Mouse (Mus musculus) E14TG2a.4 (cell line): ENCODE results near the gene Gm20696.

Experiments used
- H3K27me3 ChIP-seq: 2 replicates; pipeline ENCODE4 v1.6.1; 2014; ENCODE audit warnings: low read length, control low read depth; ENCODE audit not compliant: insufficient read depth
- H3K36me3 ChIP-seq: 2 replicates; pipeline ENCODE4 v1.6.1; 2014; ENCODE audit warnings: low read length, control low read depth; ENCODE audit not compliant: insufficient read depth
- H3K4me1 ChIP-seq: replicated peaks from 2 replicates; pipeline ENCODE4 v1.6.1; 2014; ENCODE audit warnings: low read depth, low read length, control low read depth
- H3K4me3 ChIP-seq: replicated peaks from 2 replicates; pipeline ENCODE4 v1.5.1; 2014; ENCODE audit warnings: mild to moderate bottlenecking, low read length
- H3K9me3 ChIP-seq: 2 replicates; pipeline ENCODE4 v1.6.1; 2014; ENCODE audit warnings: low read length, control low read depth
- CTCF ChIP-seq: conservative IDR thresholded peaks from 2 replicates; pipeline ENCODE4 v1.5.1; 2014; ENCODE audit warnings: low read length
- NANOG ChIP-seq: IDR thresholded peaks from 2 replicates; pipeline ENCODE4 v1.6.1; 2014; ENCODE audit warnings: borderline replicate concordance, low read length, mixed read lengths
- POU5F1 ChIP-seq: IDR thresholded peaks from 2 replicates; pipeline ENCODE4 v1.6.1; 2014; ENCODE audit warnings: low read length, borderline replicate concordance

Gm20696 gene

DNA sequence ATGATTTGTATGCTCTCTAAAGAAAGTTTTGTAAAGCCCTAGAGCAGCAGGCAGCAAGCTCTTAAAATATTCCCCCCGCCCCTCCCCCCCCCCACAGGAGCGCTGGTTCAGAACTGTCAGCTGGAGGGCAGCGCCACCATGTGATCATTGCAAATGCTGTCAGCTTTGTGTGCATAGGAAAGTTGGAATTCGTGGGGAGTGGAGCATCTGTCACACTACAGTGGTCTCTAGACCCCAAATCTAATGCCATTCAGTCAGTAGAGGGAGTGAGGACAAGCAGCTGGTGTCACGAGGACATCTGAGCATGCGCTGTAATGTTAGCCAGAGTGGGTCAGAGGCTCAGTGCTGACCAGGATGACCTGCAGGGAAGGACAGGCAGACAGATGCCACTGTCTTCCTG, 43.0 kb downstream of the Gm20696 start:
- TF ChIP-seq POU5F1 (no peak), NANOG (no peak), CTCF (no peak)
- H3K27me3 ChIP-seq: no peaks in the 10 kb centered on the region

DNA sequence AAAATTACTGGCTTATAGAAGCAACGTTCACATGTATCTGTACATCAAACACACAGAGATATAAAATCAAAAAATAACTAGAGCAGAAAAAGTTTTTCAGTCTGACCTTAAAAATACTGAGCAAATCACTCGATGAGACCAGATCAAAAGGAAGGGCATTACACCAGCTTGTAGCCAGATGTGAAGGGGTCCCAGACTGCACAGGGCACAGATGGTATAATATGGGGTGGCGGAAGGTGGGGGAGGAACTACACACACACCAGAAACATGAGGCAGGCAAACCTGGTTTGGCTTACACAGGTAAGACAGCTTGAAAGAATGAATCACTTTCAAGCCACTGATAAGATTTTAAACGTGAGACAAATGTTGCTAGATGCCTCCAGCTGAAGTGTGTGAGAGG, 45.4 kb downstream of the Gm20696 start:
- H3K27me3 ChIP-seq: no peaks in the 10 kb centered on the region
- TF ChIP-seq POU5F1: no peak
- H3K4me3 ChIP-seq: no peak overlapping the region
- H3K9me3 ChIP-seq: no peaks in the 10 kb centered on the region
- H3K4me1 ChIP-seq: peaks cover 47% of the 10 kb centered on the region
- H3K36me3 ChIP-seq: no peaks in the 10 kb centered on the region

More for the DNA sequence above, 43.0 kb downstream of the Gm20696 start:
- H3K4me1 ChIP-seq: peaks cover 26% of the 10 kb centered on the region
- H3K36me3 ChIP-seq: no peaks in the 10 kb centered on the region
- H3K4me3 ChIP-seq: no peak overlapping the region
- H3K9me3 ChIP-seq: no peaks in the 10 kb centered on the region

DNA sequence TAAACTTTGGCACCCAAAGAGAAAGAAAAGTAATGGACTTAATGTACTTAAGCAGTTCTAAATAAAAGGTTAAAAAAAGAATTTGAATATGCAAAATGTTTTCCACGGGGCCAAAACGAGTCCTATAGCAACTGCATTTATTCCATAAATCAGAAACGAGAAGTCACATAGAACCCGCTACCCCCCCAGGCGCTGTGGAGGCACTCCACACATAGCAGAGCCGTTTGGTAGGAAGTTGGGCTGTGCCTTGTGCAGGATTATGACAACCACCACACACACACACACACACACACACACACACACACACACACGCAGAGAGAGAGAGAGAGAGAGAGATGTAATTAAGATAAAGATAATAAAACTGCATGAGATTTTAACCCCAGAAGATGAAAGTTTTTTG, 46.1 kb downstream of the Gm20696 start:
- Histone ChIP-seq H3K4me3 (no peak overlapping the region), H3K36me3 (no peaks in the 10 kb centered on the region), H3K9me3 (no peaks in the 10 kb centered on the region), H3K27me3 (no peaks in the 10 kb centered on the region), H3K4me1 (peaks cover 48% of the 10 kb centered on the region)
- no peak for TF ChIP-seq CTCF
- no peak for TF ChIP-seq POU5F1
- TF ChIP-seq NANOG: no peak

DNA sequence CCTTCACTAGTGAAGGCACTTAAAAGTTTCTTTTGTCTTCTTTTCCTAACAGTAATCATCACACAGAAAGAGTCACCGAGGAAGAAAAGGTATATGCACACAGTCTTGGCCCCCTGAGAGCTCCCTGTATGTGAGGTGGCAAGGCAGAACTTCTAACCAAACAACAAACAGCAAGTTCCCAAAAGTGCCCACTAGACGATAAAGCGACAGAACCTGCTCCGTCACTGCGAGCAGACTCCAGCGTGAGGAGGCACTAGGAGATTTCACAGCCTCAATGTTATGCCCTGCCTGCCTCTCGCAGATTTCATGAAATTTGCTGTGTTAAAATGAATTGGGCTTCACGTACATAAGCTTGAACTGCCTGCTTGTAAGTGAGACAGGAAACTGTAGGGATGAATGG, 46.6 kb downstream of the Gm20696 start:
- H3K4me3 ChIP-seq: no peak overlapping the region
- no peaks in the 10 kb centered on the region for H3K9me3 ChIP-seq
- no peaks in the 10 kb centered on the region for H3K36me3 ChIP-seq

DNA sequence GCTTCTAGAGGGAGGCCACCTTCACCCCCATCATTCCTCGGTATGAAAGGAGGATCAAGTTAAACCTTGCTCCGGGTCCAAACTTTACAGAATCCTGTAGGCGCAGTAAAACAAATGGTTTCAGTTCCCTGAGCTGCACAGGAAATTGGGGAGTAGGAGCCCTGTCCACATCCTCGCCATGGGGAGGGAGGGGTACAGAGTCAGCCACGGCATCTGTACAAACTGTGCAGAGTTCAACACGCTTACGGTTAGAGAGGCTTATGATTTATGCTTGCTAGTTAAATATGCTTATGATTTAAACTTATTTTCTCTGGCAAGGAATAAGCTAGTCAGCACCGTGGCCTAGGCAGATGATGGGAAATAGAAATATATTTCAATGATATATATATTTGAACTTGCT, 47.1 kb downstream of the Gm20696 start:
- H3K9me3 ChIP-seq: no peaks in the 10 kb centered on the region
- H3K4me1 ChIP-seq: peaks cover 56% of the 10 kb centered on the region
- peaks cover 2% of the 10 kb centered on the region; the same call in 1 of the 2 replicates for H3K27me3 ChIP-seq
- TF ChIP-seq NANOG: no peak
- TF ChIP-seq CTCF: no peak
- TF ChIP-seq POU5F1: no peak
- no peaks in the 10 kb centered on the region for H3K36me3 ChIP-seq
- H3K4me3 ChIP-seq: no peak overlapping the region

More for the DNA sequence above, 46.6 kb downstream of the Gm20696 start:
- H3K4me1 ChIP-seq: peaks cover 51% of the 10 kb centered on the region
- no peaks in the 10 kb centered on the region for H3K27me3 ChIP-seq
- TF ChIP-seq CTCF (no peak), NANOG (no peak)

DNA sequence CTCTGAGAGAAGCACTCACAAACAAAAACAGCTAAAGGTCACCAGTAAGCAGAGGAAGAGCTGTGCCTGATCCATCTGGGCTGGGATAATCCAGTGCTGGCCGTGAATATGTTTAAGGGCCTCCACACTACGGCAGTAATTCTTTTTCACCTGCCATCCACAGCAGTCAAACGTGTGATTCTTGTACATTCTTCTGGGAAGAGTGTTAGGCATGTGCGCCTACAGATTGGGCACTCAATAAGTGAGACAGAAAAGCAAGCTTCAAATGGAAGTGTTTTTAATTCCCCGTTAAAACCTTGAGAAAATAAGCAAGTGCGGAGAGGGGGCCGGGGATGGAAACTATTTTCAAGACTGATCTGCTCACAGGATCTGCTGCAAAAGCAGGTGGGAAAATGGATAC, 48.7 kb downstream of the Gm20696 start:
- H3K4me3 ChIP-seq: no peak overlapping the region
- H3K4me1 ChIP-seq: peaks cover 56% of the 10 kb centered on the region
- H3K9me3 ChIP-seq: no peaks in the 10 kb centered on the region
- H3K36me3 ChIP-seq: no peaks in the 10 kb centered on the region
- TF ChIP-seq NANOG (no peak), CTCF (no peak)
- peaks cover 14% of the 10 kb centered on the region for H3K27me3 ChIP-seq

DNA sequence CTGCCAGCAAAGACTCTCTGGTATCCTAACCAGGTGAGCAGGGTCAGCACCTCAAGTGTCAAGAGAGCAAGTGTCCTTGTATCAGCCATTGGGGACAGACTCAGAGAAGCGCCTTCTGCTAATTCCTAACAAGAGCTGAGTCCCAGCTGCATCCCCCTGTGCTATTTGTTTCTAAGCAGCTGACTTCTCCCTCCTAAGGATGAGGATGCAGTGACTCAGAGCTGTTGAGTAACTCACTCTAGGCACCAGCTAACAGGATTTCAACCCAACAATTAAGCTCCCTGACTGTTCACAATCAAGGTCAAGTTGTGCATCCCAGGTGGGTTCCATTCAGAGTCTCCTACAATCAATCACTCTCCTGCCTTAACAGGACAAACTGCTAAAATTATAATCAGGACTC, 49.2 kb downstream of the Gm20696 start:
- no peaks in the 10 kb centered on the region for H3K36me3 ChIP-seq
- no peaks in the 10 kb centered on the region for H3K9me3 ChIP-seq
- peaks cover 57% of the 10 kb centered on the region for H3K4me1 ChIP-seq
- H3K4me3 ChIP-seq: no peak overlapping the region
- H3K27me3 ChIP-seq: peaks cover 14% of the 10 kb centered on the region
- no peak for TF ChIP-seq CTCF
- TF ChIP-seq NANOG: no peak
- TF ChIP-seq POU5F1: no peak

DNA sequence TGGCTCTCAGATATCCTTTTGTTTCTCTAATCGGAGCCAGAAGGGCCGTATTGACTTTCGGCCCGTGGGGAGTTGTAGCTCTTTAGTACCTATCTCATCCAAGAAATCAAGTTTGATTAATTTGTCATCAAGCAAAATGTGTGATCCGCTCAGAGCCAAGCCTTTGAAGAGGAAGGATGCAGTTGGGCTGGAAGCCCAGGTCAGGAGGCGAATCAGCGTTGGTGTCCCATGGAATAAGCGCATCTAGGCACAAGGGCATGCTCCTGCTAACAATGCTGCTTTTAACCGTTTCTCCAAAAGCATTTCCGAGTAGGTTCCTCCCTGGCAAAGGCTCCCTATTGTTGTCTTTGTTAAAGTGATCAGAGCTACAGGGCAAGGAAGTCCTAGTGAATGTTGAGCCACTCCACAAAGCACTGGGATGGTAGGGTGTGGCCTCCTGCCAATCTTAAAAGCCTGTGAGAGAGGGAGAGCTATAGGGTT, 51.3 kb downstream of the Gm20696 start:
- H3K27me3 ChIP-seq: peaks cover 14% of the 10 kb centered on the region
- peak overlapping the region; percentile 18 for H3K4me3 ChIP-seq
- peaks cover 72% of the 10 kb centered on the region for H3K4me1 ChIP-seq
- no peaks in the 10 kb centered on the region for H3K36me3 ChIP-seq
- TF ChIP-seq CTCF: no peak
- peak; percentile 74 for TF ChIP-seq NANOG
- no peaks in the 10 kb centered on the region for H3K9me3 ChIP-seq

DNA sequence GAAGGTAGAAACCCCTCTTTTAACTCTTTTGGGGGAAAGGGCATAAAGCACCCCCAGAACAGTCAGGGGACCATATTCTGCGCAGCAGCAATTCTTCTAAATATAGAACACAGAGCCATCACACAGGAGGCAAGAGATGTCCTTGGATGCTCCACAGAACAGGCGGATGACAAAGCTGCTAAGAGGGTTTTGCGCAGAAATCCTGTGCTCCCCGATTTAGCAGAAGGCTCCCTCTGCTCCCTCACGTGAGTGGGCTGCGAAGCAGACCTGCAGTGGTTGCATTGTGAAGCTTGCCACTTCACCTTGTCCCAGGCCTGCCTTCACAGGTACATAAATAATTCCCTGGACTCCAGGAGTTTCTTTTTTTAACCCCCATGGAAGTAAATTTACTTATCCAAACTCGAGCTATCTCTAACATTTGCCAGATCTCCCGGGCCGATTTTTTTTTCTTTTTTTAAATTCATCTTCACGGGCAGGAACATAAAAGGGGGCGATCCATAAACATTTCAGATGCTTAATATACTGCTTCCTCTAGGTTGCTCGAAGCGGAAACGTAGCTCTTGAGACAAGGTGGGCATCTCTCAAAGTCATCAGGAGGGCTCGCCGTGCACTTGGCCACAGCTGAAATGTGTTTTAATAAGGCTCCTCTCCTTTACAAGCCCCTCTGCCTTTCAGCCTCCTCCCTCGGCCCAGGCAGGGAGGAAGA, 51.9 kb downstream of the Gm20696 start:
- H3K9me3 ChIP-seq: no peaks in the 10 kb centered on the region
- H3K27me3 ChIP-seq: peaks cover 14% of the 10 kb centered on the region
- no peaks in the 10 kb centered on the region for H3K36me3 ChIP-seq
- peaks cover 72% of the 10 kb centered on the region for H3K4me1 ChIP-seq
- TF ChIP-seq NANOG: no peak
- no peak for TF ChIP-seq CTCF
- no peak for TF ChIP-seq POU5F1
- peak overlapping the region; percentile 18 for H3K4me3 ChIP-seq
